Mouse (Mus musculus) WW6 (cell line): ENCODE measurements around the gene Nedd4.
"Not testable (repeated sequence)": the region's sequence is repeated elsewhere in the genome, so short reads cannot be mapped to it uniquely, and the experiment has no call there.

ENCODE experiments used
- DNase-seq: peaks from one replicate; pipeline ENCODE4 v3.0.0-alpha.2; 2013; ENCODE audit warnings: low read depth, low spot score

The Nedd4 gene

GRCm38 (mm10) chr9:72661895-72662661 is at the start of gene Nedd4:
Gene Nedd4 (plus strand): TSS chr9:72662346.
- peak; percentile 75 for DNase-seq

GRCm38 (mm10) chr9:72613884-72614283 is 48.3 kb upstream of the Nedd4 start:
- DNase-seq = no peak

- no peak for DNase-seq
Measured at GRCm38 (mm10) chr9:72614786-72615480, 47.2 kb upstream of the Nedd4 start.

GRCm38 (mm10) chr9:72618037-72618436 is 44.1 kb upstream of the Nedd4 start:
- DNase-seq = no peak

- DNase-seq = no peak
Measured at GRCm38 (mm10) chr9:72623605-72624004, 38.5 kb upstream of the Nedd4 start.

GRCm38 (mm10) chr9:72627598-72627997 is 34.5 kb upstream of the Nedd4 start:
- DNase-seq = no peak

GRCm38 (mm10) chr9:72628591-72628990 is 33.6 kb upstream of the Nedd4 start:
- no peak for DNase-seq

GRCm38 (mm10) chr9:72632198-72632597 is 29.9 kb upstream of the Nedd4 start:
- DNase-seq = no peak

GRCm38 (mm10) chr9:72635134-72635533 is 27.0 kb upstream of the Nedd4 start:
- DNase-seq = no peak

GRCm38 (mm10) chr9:72636547-72636946 is 25.6 kb upstream of the Nedd4 start:
- DNase-seq = no peak

- DNase-seq = no peak
Measured at GRCm38 (mm10) chr9:72637243-72637642, 24.9 kb upstream of the Nedd4 start.

- DNase-seq = peak; percentile 57
Measured at GRCm38 (mm10) chr9:72638951-72639842, 22.9 kb upstream of the Nedd4 start.

GRCm38 (mm10) chr9:72639843-72640621 is 22.1 kb upstream of the Nedd4 start:
- DNase-seq = peak; percentile 65

GRCm38 (mm10) chr9:72640642-72641041 is 21.5 kb upstream of the Nedd4 start:
- DNase-seq = no peak

GRCm38 (mm10) chr9:72641093-72641680 is 21.0 kb upstream of the Nedd4 start:
- DNase-seq = no peak

- not testable (repeated sequence) for DNase-seq
Measured at GRCm38 (mm10) chr9:72642756-72643447, 19.2 kb upstream of the Nedd4 start.

GRCm38 (mm10) chr9:72643651-72644417 is 18.3 kb upstream of the Nedd4 start:
- DNase-seq = no peak

- DNase-seq = no peak
Measured at GRCm38 (mm10) chr9:72644418-72645110, 17.6 kb upstream of the Nedd4 start.

GRCm38 (mm10) chr9:72649781-72650180 is 12.4 kb upstream of the Nedd4 start:
- no peak for DNase-seq
